Mouse (Mus musculus): ENCODE measurements around the gene Tmem178.

DNA sequence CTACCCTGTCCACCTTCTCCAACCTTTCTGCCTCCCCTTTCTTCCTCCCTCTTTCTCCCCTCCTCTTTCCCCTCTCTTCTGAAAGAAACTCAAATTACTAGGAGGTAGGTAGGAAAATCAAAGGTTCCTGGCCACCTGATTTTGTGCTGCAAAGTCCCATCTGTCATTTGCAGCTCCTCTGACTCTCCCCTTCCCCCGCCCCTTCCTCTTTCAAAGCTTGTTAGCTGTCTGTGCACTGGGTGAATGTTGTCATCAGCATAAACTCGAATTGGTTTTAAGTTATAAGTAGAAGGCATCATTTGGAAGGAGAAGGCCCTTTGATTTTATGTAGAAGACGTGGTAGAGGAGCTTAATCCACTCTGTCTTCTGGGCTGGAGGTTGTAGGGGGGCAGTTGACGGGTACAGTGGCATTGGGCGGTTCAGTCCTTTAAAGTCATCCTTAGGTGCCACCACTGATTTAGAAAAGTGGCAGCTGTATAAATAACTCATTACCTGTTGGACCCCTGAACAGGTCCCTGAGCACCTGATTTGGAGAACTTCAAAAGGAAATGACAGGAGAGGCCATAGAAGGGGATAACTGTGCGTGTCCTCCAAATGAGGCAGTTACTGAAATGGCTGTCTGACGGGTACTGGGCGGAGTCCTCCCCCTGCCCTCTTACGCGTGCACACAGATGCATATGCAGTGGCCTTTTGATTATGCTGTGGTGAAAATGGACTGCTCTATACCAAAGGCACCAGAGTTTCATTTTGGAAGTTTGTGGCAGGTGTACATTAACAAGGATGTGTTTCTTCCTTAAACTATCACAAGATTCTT, 11.8 kb downstream of the Tmem178 start:
- TF ChIP-seq POLR2A (IDR thresholded peaks at IDR 0.05; ENCODE audit: low read depth, low read length) = no peak
- TF ChIP-seq CTCF (conservative IDR thresholded peaks at IDR 0.05; ENCODE audit: insufficient read depth, insufficient read length, low read depth, low read length) = no peak

All from kidney, adult 2 months (tissue).